Mouse (Mus musculus): ENCODE measurements at regions not wholly inside any gene's neighbourhood (a gene's known extent, or its start where the extent isn't known, plus 50 kb on each side); places are given as distances from the start of the nearest gene placed in this dataset.

- Histone ChIP-seq H3K36me3 (ENCODE audit: control insufficient read depth, insufficient read depth, low read length) (no peaks in the 10 kb centered on the region), H3K9ac (ENCODE audit: low read depth, low read length) (no peak overlapping the region), H3K4me2 (ENCODE audit: low read depth, low read length) (no peak overlapping the region), H3K27ac (ENCODE audit: low read length) (no peak overlapping the region), H3K4me1 (ENCODE audit: control insufficient read depth, insufficient read depth, low read length) (no peaks in the 10 kb centered on the region), H3K9me3 (ENCODE audit: control insufficient read depth, low read length) (no peaks in the 10 kb centered on the region; the same call in 1 of the 2 replicates), H3K4me3 (ENCODE audit: low read length) (no peak overlapping the region), H3K27me3 (replicated peaks; ENCODE audit: control insufficient read depth, insufficient read depth, low read length) (no peaks in the 10 kb centered on the region)
- ATAC-seq: no peak
- 55% methylated on average over 10 of the region's 10 CpGs for WGBS
Measured at GRCm38 (mm10) chr4:149844971-149845370, 70.9 kb upstream of the Slc25a33 start.

DNA sequence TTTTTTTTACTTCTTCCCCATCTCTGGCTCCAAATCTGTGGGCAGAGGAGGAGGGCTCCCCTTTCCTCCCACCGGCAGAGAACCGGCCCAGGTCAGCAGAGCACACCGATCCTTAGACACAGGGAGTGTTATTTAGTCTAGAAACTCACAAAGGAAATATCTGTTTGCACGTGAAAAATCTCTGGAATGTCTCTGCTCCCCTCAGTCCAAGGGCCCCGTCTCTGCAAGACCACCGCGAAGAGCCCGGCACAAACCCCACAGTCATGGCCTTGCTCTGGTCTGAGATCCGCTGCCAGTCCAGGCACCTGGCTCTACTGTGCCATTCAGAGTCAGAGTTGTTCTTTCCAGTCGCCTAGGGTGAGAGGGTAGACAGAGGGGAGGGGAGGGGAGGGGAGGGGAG is 69.7 kb upstream of the Slc25a33 start:
- Histone ChIP-seq H3K36me3 (ENCODE audit: control insufficient read depth, insufficient read depth, low read length) (no peaks in the 10 kb centered on the region), H3K27ac (ENCODE audit: low read length) (peak overlapping the region; percentile 24; the same call in 1 of the 2 replicates), H3K4me3 (ENCODE audit: low read length) (no peak overlapping the region), H3K27me3 (replicated peaks; ENCODE audit: control insufficient read depth, insufficient read depth, low read length) (no peaks in the 10 kb centered on the region), H3K4me1 (ENCODE audit: control insufficient read depth, insufficient read depth, low read length) (no peaks in the 10 kb centered on the region), H3K4me2 (ENCODE audit: low read depth, low read length) (no peak overlapping the region), H3K9me3 (ENCODE audit: control insufficient read depth, low read length) (no peaks in the 10 kb centered on the region; the same call in 1 of the 2 replicates), H3K9ac (ENCODE audit: low read depth, low read length) (no peak overlapping the region)
- no peak for ATAC-seq
- WGBS: 29% methylated on average over 9 of the region's 10 CpGs

GRCm38 (mm10) chr4:149842906-149843305 is 68.8 kb upstream of the Slc25a33 start:
- Histone ChIP-seq H3K9ac (ENCODE audit: low read depth, low read length) (no peak overlapping the region), H3K9me3 (ENCODE audit: control insufficient read depth, low read length) (no peaks in the 10 kb centered on the region; the same call in 1 of the 2 replicates), H3K4me1 (ENCODE audit: control insufficient read depth, insufficient read depth, low read length) (no peaks in the 10 kb centered on the region), H3K4me2 (ENCODE audit: low read depth, low read length) (no peak overlapping the region), H3K27me3 (replicated peaks; ENCODE audit: control insufficient read depth, insufficient read depth, low read length) (no peaks in the 10 kb centered on the region), H3K27ac (ENCODE audit: low read length) (no peak overlapping the region), H3K4me3 (ENCODE audit: low read length) (no peak overlapping the region), H3K36me3 (ENCODE audit: control insufficient read depth, insufficient read depth, low read length) (no peaks in the 10 kb centered on the region)
- WGBS: 70% methylated on average over 7 of the region's 7 CpGs
- ATAC-seq: no peak

DNA sequence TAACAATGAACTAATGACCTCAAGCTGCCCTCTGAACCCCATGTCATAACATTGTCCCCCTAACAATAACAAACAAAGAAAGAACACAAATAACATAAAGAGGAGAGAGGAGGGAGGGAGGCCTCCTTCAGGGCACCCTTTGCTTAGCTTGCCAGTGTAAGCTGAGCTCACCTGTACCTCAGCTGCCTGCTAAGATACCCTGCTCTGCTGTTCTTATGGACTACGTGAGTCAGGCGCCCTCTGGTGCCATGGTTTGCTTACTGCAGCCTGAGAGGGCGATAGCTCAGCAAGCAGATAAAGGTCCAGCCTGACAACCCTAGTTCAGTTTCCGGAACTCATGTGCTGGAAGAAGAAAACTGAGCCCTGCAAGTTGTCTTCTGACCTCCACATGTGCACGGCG is 67.8 kb upstream of the Slc25a33 start:
- H3K4me3 ChIP-seq (ENCODE audit: low read length): no peak overlapping the region

DNA sequence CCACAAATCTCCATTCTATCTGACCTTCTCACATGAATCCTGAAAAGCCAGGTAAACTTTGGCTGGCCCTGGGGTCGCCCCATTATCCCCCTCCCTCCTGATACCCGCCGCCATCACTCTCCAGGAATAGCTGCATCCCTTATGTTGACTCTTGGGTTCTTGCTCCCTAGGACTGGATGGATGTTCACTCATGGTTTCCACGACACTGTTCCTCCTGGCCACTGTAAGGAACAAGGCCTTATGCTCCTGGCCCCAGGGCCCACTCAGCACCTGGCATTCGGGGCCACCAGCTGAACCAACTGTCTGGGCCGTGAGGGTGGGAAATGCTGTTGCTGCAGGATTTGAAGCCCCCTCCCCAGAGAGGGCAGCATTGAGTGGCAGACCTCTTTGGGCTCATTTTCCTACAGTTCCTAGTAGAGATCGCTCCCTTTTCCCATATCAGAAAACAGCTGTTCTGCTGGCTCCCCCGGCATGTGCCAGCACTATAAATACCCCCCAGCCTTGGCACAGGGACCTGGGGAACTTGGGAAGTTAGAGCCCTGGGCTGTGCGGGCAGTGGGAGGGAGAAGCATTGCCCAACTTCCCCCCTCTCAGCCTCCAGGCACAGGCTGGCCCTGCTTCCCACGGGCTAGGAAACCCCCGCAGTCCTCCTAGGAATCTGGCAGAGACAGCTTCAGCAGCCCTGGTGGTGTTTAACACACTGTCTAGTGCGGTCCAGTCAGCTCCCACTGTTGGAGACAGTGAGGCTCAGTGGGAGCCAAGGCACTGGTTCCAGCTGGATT is 66.6 kb upstream of the Slc25a33 start:
- Histone ChIP-seq H3K27ac (ENCODE audit: low read length) (peak overlapping the region; percentile 35), H3K27me3 (replicated peaks; ENCODE audit: control insufficient read depth, insufficient read depth, low read length) (no peaks in the 10 kb centered on the region), H3K36me3 (ENCODE audit: control insufficient read depth, insufficient read depth, low read length) (no peaks in the 10 kb centered on the region), H3K4me2 (ENCODE audit: low read depth, low read length) (no peak overlapping the region), H3K9me3 (ENCODE audit: control insufficient read depth, low read length) (no peaks in the 10 kb centered on the region; the same call in 1 of the 2 replicates), H3K9ac (ENCODE audit: low read depth, low read length) (no peak overlapping the region), H3K4me1 (ENCODE audit: control insufficient read depth, insufficient read depth, low read length) (no peaks in the 10 kb centered on the region), H3K4me3 (ENCODE audit: low read length) (no peak overlapping the region)
- peak; percentile 59 for ATAC-seq
- WGBS: 70% methylated on average over 12 of the region's 12 CpGs

More for the DNA sequence above, 67.8 kb upstream of the Slc25a33 start:
- Histone ChIP-seq H3K27me3 (replicated peaks; ENCODE audit: control insufficient read depth, insufficient read depth, low read length) (no peaks in the 10 kb centered on the region), H3K9ac (ENCODE audit: low read depth, low read length) (no peak overlapping the region), H3K9me3 (ENCODE audit: control insufficient read depth, low read length) (no peaks in the 10 kb centered on the region; the same call in 1 of the 2 replicates), H3K4me1 (ENCODE audit: control insufficient read depth, insufficient read depth, low read length) (no peaks in the 10 kb centered on the region), H3K27ac (ENCODE audit: low read length) (no peak overlapping the region), H3K36me3 (ENCODE audit: control insufficient read depth, insufficient read depth, low read length) (no peaks in the 10 kb centered on the region), H3K4me2 (ENCODE audit: low read depth, low read length) (no peak overlapping the region)
- ATAC-seq: no peak
- 77% methylated on average over 6 of the region's 6 CpGs for whole genome bisulfite sequencing

- no peak for ATAC-seq
- Histone ChIP-seq H3K9ac (ENCODE audit: low read depth, low read length) (no peak overlapping the region), H3K4me2 (ENCODE audit: low read depth, low read length) (no peak overlapping the region), H3K4me1 (ENCODE audit: control insufficient read depth, insufficient read depth, low read length) (no peaks in the 10 kb centered on the region), H3K9me3 (ENCODE audit: control insufficient read depth, low read length) (no peaks in the 10 kb centered on the region; the same call in 1 of the 2 replicates), H3K27me3 (replicated peaks; ENCODE audit: control insufficient read depth, insufficient read depth, low read length) (no peaks in the 10 kb centered on the region), H3K4me3 (ENCODE audit: low read length) (no peak overlapping the region), H3K27ac (ENCODE audit: low read length) (no peak overlapping the region), H3K36me3 (ENCODE audit: control insufficient read depth, insufficient read depth, low read length) (no peaks in the 10 kb centered on the region)
- WGBS: 9% methylated on average over 3 of the region's 3 CpGs
Measured at GRCm38 (mm10) chr4:149838682-149839081, 64.6 kb upstream of the Slc25a33 start.

- H3K9ac ChIP-seq (ENCODE audit: low read depth, low read length): no peak overlapping the region
- H3K4me2 ChIP-seq (ENCODE audit: low read depth, low read length): no peak overlapping the region
- no peaks in the 10 kb centered on the region for H3K27me3 ChIP-seq (replicated peaks; ENCODE audit: control insufficient read depth, insufficient read depth, low read length)
- WGBS: 58% methylated on average over 9 of the region's 9 CpGs
- no peaks in the 10 kb centered on the region for H3K9me3 ChIP-seq (ENCODE audit: control insufficient read depth, low read length)
- no peak overlapping the region for H3K4me3 ChIP-seq (ENCODE audit: low read length)
- no peaks in the 10 kb centered on the region for H3K36me3 ChIP-seq (ENCODE audit: control insufficient read depth, insufficient read depth, low read length)
- no peak for ATAC-seq
- no peak overlapping the region for H3K27ac ChIP-seq (ENCODE audit: low read length)
- no peaks in the 10 kb centered on the region for H3K4me1 ChIP-seq (ENCODE audit: control insufficient read depth, insufficient read depth, low read length)
Measured at GRCm38 (mm10) chr4:149834646-149835156, 60.6 kb upstream of the Slc25a33 start.

DNA sequence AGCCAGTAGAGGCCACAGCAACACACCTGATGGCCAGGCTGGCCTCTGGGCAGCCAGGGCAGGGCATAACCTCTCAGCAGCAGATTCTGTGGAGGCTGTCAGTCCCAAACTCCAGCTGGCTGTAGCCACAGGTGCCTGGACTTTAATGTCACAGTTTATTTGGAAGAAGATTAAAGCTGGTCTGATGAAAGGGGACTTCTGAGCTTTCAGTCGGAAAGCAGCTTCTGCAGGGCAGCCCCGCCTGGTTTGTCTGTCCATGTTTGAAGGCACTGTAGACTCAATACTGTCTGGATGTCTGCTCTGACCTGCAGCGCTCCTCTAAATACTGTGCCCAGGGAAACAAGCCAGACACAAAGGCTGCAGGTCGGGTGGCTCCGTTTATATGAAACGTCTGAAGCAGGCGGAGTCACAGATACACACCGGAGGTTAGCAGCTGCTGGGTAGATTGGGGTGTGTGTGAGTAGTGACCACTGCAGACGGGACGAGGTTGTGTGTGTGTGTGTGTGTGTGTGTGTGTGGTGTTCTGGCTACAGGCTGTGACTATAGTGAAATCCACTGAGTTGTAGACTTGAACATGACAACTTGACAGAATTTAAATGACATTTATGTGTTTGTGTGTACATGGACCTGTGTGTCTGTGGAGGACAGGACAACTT is 58.5 kb upstream of the Slc25a33 start:
- 0 out of 2 replicates have a peak, but pooled peaks cover 5% of the 10 kb centered on the region for H3K9me3 ChIP-seq (ENCODE audit: control insufficient read depth, low read length)
- no peak overlapping the region for H3K4me3 ChIP-seq (ENCODE audit: low read length)
- H3K27me3 ChIP-seq (replicated peaks; ENCODE audit: control insufficient read depth, insufficient read depth, low read length): no peaks in the 10 kb centered on the region
- no peak overlapping the region for H3K27ac ChIP-seq (ENCODE audit: low read length)
- no peak for ATAC-seq
- H3K4me1 ChIP-seq (ENCODE audit: control insufficient read depth, insufficient read depth, low read length): no peaks in the 10 kb centered on the region
- no peaks in the 10 kb centered on the region for H3K36me3 ChIP-seq (ENCODE audit: control insufficient read depth, insufficient read depth, low read length)
- whole genome bisulfite sequencing: 22% methylated on average over 10 of the region's 10 CpGs
- H3K4me2 ChIP-seq (ENCODE audit: low read depth, low read length): no peak overlapping the region
- no peak overlapping the region for H3K9ac ChIP-seq (ENCODE audit: low read depth, low read length)

GRCm38 (mm10) chr4:149830551-149831192 is 56.6 kb upstream of the Slc25a33 start:
- no peak overlapping the region for H3K4me3 ChIP-seq (ENCODE audit: low read length)
- H3K27me3 ChIP-seq (replicated peaks; ENCODE audit: control insufficient read depth, insufficient read depth, low read length): no peaks in the 10 kb centered on the region
- H3K9ac ChIP-seq (ENCODE audit: low read depth, low read length): no peak overlapping the region
- no peaks in the 10 kb centered on the region for H3K36me3 ChIP-seq (ENCODE audit: control insufficient read depth, insufficient read depth, low read length)
- ATAC-seq: no peak
- H3K9me3 ChIP-seq (ENCODE audit: control insufficient read depth, low read length): 0 out of 2 replicates have a peak, but pooled peaks cover 5% of the 10 kb centered on the region
- H3K27ac ChIP-seq (ENCODE audit: low read length): no peak overlapping the region
- 79% methylated on average over 20 of the region's 20 CpGs for WGBS
- no peaks in the 10 kb centered on the region for H3K4me1 ChIP-seq (ENCODE audit: control insufficient read depth, insufficient read depth, low read length)
- H3K4me2 ChIP-seq (ENCODE audit: low read depth, low read length): no peak overlapping the region

Measured in intestine, embryonic 16.5 days (tissue).